Mouse (Mus musculus) spleen, adult 2 months (tissue): Measurements from ENCODE around the gene Ubac2. TPM values are rescaled to one million over a fixed set of nuclear protein-coding genes. Genes with fewer than 3 reads are reported as not detected.

Experiments used
- DNase-seq, 2 experiments: peaks; one replicate each; pipeline versions ENCODE4 v3.0.0 to v3.0.0-alpha.2; 2012 to 2021; ENCODE audit warnings: low spot score in 2 of 2, low read depth in 1 of 2
- H3K27ac ChIP-seq: fragments of 200-500 bp; 2 replicates; pipeline ENCODE4 v1.5.1; 2012; ENCODE audit warnings: low read length, inconsistent platforms; ENCODE audit not compliant: insufficient read depth
- H3K27me3 ChIP-seq: fragments of 200-500 bp; 2 replicates; pipeline ENCODE4 v1.6.1; 2012; ENCODE audit warnings: mild to moderate bottlenecking, moderate library complexity, low read length, inconsistent platforms; ENCODE audit not compliant: control insufficient read depth, insufficient read depth
- H3K36me3 ChIP-seq: fragments of 200-500 bp; 2 replicates; pipeline ENCODE4 v1.6.1; 2012; ENCODE audit warnings: mild to moderate bottlenecking, low read length, inconsistent platforms; ENCODE audit not compliant: control insufficient read depth, insufficient read depth
- H3K4me1 ChIP-seq: fragments of 200-500 bp; 2 replicates; pipeline ENCODE4 v1.6.1; 2011; ENCODE audit warnings: inconsistent platforms; ENCODE audit not compliant: control insufficient read depth, insufficient read depth, insufficient read length
- H3K4me3 ChIP-seq: fragments of 200-500 bp; 2 replicates; pipeline ENCODE4 v1.5.1; 2011; ENCODE audit warnings: mild to moderate bottlenecking, inconsistent platforms; ENCODE audit not compliant: insufficient read depth, insufficient read length; ENCODE audit errors: extremely low read depth
- CTCF ChIP-seq: fragments of 200-500 bp; IDR thresholded peaks from 2 replicates; pipeline ENCODE4 v1.5.1; 2011; ENCODE audit warnings: mild to moderate bottlenecking, inconsistent platforms; ENCODE audit not compliant: insufficient read depth, insufficient read length, insufficient replicate concordance; ENCODE audit errors: extremely low read depth
- POLR2A ChIP-seq: fragments of 200-500 bp; IDR thresholded peaks from 2 replicates; pipeline ENCODE4 v1.6.1; 2011; ENCODE audit warnings: low read depth, low read length, inconsistent platforms
- WGBS: fragments of 180-500 bp; shearing (Covaris S2); methylation state at CpG from one replicate; pipeline ENCODE4 v1.1.7; 2018; 5-methylcytosine and 5-hydroxymethylcytosine counted together
- polyA plus RNA-seq: library from polyadenylated mRNA; depleted of rRNA; stranded (reverse); fragments of >200 nt; gene quantifications from 2 replicates; pipeline ENCODE4 v1.2.3, GENCODE M21; 2012

Gene Ubac2
- polyA plus RNA-seq, 1 experiment = 45.3 TPM

GRCm38 (mm10) chr14:121946131-121946530 is 67.7 kb downstream of the Ubac2 start:
- peak overlapping the region; percentile 77 for H3K27ac ChIP-seq
- WGBS = 78% methylated on average over 5 of the region's 5 CpGs
- no peak for DNase-seq

GRCm38 (mm10) chr14:121946728-121947127 is 68.3 kb downstream of the Ubac2 start:
- no peaks in the 10 kb centered on the region for H3K27me3 ChIP-seq
- no peaks in the 10 kb centered on the region; the same call in 1 of the 2 replicates for H3K36me3 ChIP-seq
- H3K27ac ChIP-seq = peak overlapping the region; percentile 65; the same call in 1 of the 2 replicates
- TF ChIP-seq CTCF (no peak), POLR2A (no peak)
- no peak for DNase-seq
- no peak overlapping the region for H3K4me3 ChIP-seq
- 65% methylated on average over 8 of the region's 8 CpGs for WGBS
- peaks cover 26% of the 10 kb centered on the region for H3K4me1 ChIP-seq

More at GRCm38 (mm10) chr14:121946131-121946530, 67.7 kb downstream of the Ubac2 start:
- H3K27me3 ChIP-seq = no peaks in the 10 kb centered on the region
- H3K36me3 ChIP-seq = no peaks in the 10 kb centered on the region; the same call in 1 of the 2 replicates
- H3K4me3 ChIP-seq = no peak overlapping the region
- TF ChIP-seq POLR2A (no peak), CTCF (no peak)
- H3K4me1 ChIP-seq = peaks cover 24% of the 10 kb centered on the region

GRCm38 (mm10) chr14:121947201-121947760 is 68.9 kb downstream of the Ubac2 start:
- Histone ChIP-seq H3K36me3 (peaks cover 4% of the 10 kb centered on the region), H3K27ac (peak overlapping the region; percentile 65), H3K27me3 (no peaks in the 10 kb centered on the region), H3K4me3 (no peak overlapping the region), H3K4me1 (peaks cover 26% of the 10 kb centered on the region)
- TF ChIP-seq POLR2A (no peak), CTCF (no peak)
- DNase-seq = no peak
- WGBS = 63% methylated on average over 8 of the region's 8 CpGs

- Histone ChIP-seq H3K4me3 (no peak overlapping the region), H3K4me1 (peaks cover 26% of the 10 kb centered on the region), H3K27ac (peak overlapping the region; percentile 65; the same call in 1 of the 2 replicates), H3K27me3 (no peaks in the 10 kb centered on the region), H3K36me3 (peaks cover 6% of the 10 kb centered on the region)
- TF ChIP-seq POLR2A (no peak), CTCF (no peak)
- DNase-seq = no peak
- 75% methylated on average over 3 of the region's 3 CpGs for WGBS
Observed at GRCm38 (mm10) chr14:121947966-121948365, 69.5 kb downstream of the Ubac2 start.

- peak overlapping the region; percentile 39 for H3K27ac ChIP-seq
- H3K4me1 ChIP-seq = peaks cover 33% of the 10 kb centered on the region
Observed at GRCm38 (mm10) chr14:121949436-121949835, 71.0 kb downstream of the Ubac2 start.

GRCm38 (mm10) chr14:121949897-121950296 is 71.5 kb downstream of the Ubac2 start:
- DNase-seq = no peak
- Histone ChIP-seq H3K27me3 (no peaks in the 10 kb centered on the region), H3K4me3 (no peak overlapping the region), H3K36me3 (peaks cover 16% of the 10 kb centered on the region), H3K27ac (peak overlapping the region; percentile 39), H3K4me1 (peaks cover 38% of the 10 kb centered on the region)
- TF ChIP-seq POLR2A = no peak
- no peak for TF ChIP-seq CTCF
- WGBS = 61% methylated on average over 5 of the region's 5 CpGs

More at GRCm38 (mm10) chr14:121949436-121949835, 71.0 kb downstream of the Ubac2 start:
- Histone ChIP-seq H3K36me3 (peaks cover 16% of the 10 kb centered on the region), H3K27me3 (no peaks in the 10 kb centered on the region), H3K4me3 (no peak overlapping the region)
- DNase-seq = no peak
- WGBS = 92% methylated on average over 3 of the region's 3 CpGs
- TF ChIP-seq POLR2A = no peak
- no peak for TF ChIP-seq CTCF

DNA sequence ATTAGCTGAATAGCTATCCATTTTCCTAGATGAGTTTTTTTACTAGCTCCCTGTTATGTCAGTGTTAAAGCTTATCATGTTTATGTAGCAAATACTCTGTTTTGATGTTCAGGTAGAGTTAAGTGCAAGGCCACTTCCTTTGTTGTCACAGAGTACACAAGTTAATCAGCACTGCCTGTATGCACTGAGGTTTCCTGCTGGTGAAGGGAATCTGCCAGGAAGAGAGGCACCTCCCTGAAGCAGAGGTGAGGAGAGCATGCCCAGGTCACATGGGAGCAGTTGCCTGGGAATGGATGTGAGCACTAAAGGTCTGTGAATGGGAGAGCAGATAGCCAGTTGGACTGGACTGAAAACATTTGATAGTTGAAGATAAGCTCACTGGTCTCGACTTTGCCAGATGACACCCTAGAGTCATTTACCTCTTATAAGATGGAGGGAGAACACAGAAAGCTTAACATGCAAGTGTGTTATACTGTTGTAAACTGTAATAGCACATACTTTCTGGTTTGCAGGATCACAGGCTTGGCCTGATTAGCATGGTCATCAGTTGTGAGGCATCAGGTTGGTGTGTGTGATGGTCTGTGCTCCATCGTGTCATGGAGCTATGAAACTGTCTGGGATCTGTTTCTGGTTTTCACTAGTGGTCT is 73.1 kb downstream of the Ubac2 start:
- Histone ChIP-seq H3K27me3 (no peaks in the 10 kb centered on the region), H3K36me3 (peaks cover 16% of the 10 kb centered on the region), H3K4me3 (no peak overlapping the region), H3K4me1 (peaks cover 39% of the 10 kb centered on the region), H3K27ac (peak overlapping the region; percentile 63)
- WGBS = 84% methylated on average over 2 of the region's 2 CpGs
- TF ChIP-seq POLR2A (no peak), CTCF (no peak)
- peak in 1 of 2 experiments; percentile 15 for DNase-seq
